Mouse (Mus musculus) megakaryocyte, embryonic 14.5 days (primary cell): ENCODE data around the gene Wbp1l.

Experiments
- FLI1 ChIP-seq: IDR thresholded peaks from 2 replicates; pipeline ENCODE4 v1.6.1; 2012; ENCODE audit warnings: low read length, inconsistent platforms, mixed read lengths
- GATA1 ChIP-seq: IDR thresholded peaks from 3 replicates; pipeline ENCODE4 v1.6.1; 2012; ENCODE audit warnings: mixed read lengths, low read length, inconsistent platforms, borderline replicate concordance

- TF ChIP-seq GATA1: no peak
- no peak for TF ChIP-seq FLI1
These were observed 23.7 kb upstream of the Wbp1l start for GRCm38 (mm10) chr19:46575196-46575595.
